In the genomic region with DNA sequence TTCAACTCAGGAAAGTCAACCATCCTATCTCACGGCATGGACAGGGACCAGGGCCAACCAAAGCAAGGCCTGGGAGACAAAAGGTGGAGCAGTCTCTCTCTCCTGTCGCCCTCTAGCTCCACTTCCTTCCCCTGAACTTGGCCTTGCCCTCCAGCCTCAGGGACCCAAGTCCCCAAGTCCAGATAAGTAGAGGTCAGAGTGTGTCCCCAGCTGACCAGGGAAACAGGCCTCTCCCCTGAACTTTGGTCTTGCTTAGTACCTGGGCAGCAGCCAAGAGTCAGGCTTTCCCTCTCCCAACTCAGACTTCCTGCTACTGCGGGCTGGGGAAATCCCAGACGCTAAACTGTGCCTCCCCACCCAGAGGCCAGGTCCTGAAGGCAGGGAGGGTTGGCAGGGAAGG, we compare ENCODE assay signal across 9 mouse cellular contexts. TPM values are rescaled to one million over a fixed set of nuclear protein-coding genes. Genes with fewer than 3 reads are reported as not detected.
DNase-seq lines count a peak whose midpoint lies in the region; ATAC-seq and TF ChIP-seq lines count a peak whose summit lies in the region.
"Had no signal": no experiment of that assay in that cellular context is flagged by ENCODE, and none has a peak within 500 bp of the region (broad histone marks: within the 10 kb centered on the region; RNA-seq: fewer than 3 reads in every experiment).

No protein-coding gene starts in this region.

- H3K9me3 ChIP-seq in intestine, embryonic 16.5 days (ENCODE audit: control insufficient read depth, low read length): no peaks in the 10 kb centered on the region
- no peaks in the 10 kb centered on the region for H3K9me3 ChIP-seq in hindbrain, postnatal 0 days (ENCODE audit: low read length)
- H3K9me3 ChIP-seq: lung, embryonic 15.5 days had no signal

- DNase-seq in adipocyte (ENCODE audit: low spot score): peak; percentile 94
- peak; percentile 76 to 79 for DNase-seq in lung, adult 18-20 months
- no peak for DNase-seq in hindbrain, postnatal 0 days (ENCODE audit: low spot score)
- DNase-seq in embryo, embryonic 10.5 days (ENCODE audit: low spot score): no peak
- DNase-seq in right cerebral cortex, postnatal 4 days: no peak
- DNase-seq in cerebellum, adult 11 months: no peak

- H3K27ac ChIP-seq in brown adipose tissue, adult 24 weeks (replicated peaks; ENCODE audit: low read depth, low read length): peak overlapping the region; percentile 97
- peak overlapping the region; percentile 66 for H3K27ac ChIP-seq in intestine, embryonic 16.5 days (ENCODE audit: low read length)
- H3K27ac ChIP-seq in hindbrain, postnatal 0 days: no peak overlapping the region
- H3K27ac ChIP-seq: lung, embryonic 15.5 days had no signal

- WGBS in intestine, embryonic 16.5 days: 28% methylated on average over 4 of the region's 4 CpGs
- WGBS in hindbrain, postnatal 0 days: 58% methylated on average over 4 of the region's 4 CpGs

- peak; percentile 73 for ATAC-seq in intestine, embryonic 16.5 days
- no peak for ATAC-seq in hindbrain, postnatal 0 days

- H3K4me1 ChIP-seq in brown adipose tissue, adult 24 weeks (ENCODE audit: control insufficient read depth, insufficient read depth, insufficient read length, low read length): peaks cover 5% of the 10 kb centered on the region; the same call in 1 of the 2 replicates
- H3K4me1 ChIP-seq in intestine, embryonic 16.5 days (ENCODE audit: control insufficient read depth, insufficient read depth, low read length): peaks cover 31% of the 10 kb centered on the region
- peaks cover 5% of the 10 kb centered on the region; the same call in 1 of the 2 replicates for H3K4me1 ChIP-seq in hindbrain, postnatal 0 days (ENCODE audit: insufficient read depth, low read length)

- H3K4me2 ChIP-seq in intestine, embryonic 16.5 days (ENCODE audit: low read depth, low read length): 0 out of 2 replicates have a peak overlapping the region, but pooled peaks have one; percentile 5
- no peak overlapping the region for H3K4me2 ChIP-seq in hindbrain, postnatal 0 days (ENCODE audit: low read depth, low read length)

- H3K27me3 ChIP-seq in intestine, embryonic 16.5 days (replicated peaks; ENCODE audit: control insufficient read depth, insufficient read depth, low read length): no peaks in the 10 kb centered on the region
- no peaks in the 10 kb centered on the region for H3K27me3 ChIP-seq in hindbrain, postnatal 0 days (ENCODE audit: insufficient read depth, low read length)
- H3K27me3 ChIP-seq: lung, embryonic 15.5 days had no signal

- TF ChIP-seq CTCF in hindbrain, postnatal 0 days (IDR thresholded peaks at IDR 0.05; ENCODE audit: low read depth): no peak

- no peaks in the 10 kb centered on the region for H3K36me3 ChIP-seq in intestine, embryonic 16.5 days (ENCODE audit: control insufficient read depth, insufficient read depth, low read length)
- H3K36me3 ChIP-seq in hindbrain, postnatal 0 days (ENCODE audit: insufficient read depth, low read length): no peaks in the 10 kb centered on the region
- H3K36me3 ChIP-seq: lung, embryonic 15.5 days had no signal

- peak overlapping the region; percentile 42 for H3K4me3 ChIP-seq in brown adipose tissue, adult 24 weeks (ENCODE audit: insufficient read depth, low read depth, low read length)
- H3K4me3 ChIP-seq in intestine, embryonic 16.5 days (ENCODE audit: low read length): no peak overlapping the region
- no peak overlapping the region for H3K4me3 ChIP-seq in hindbrain, postnatal 0 days (ENCODE audit: low read length)
- H3K4me3 ChIP-seq: lung, embryonic 15.5 days had no signal

- no peak overlapping the region for H3K9ac ChIP-seq in intestine, embryonic 16.5 days (ENCODE audit: low read depth, low read length)
- H3K9ac ChIP-seq in hindbrain, postnatal 0 days (replicated peaks; ENCODE audit: low read length): no peak overlapping the region
- H3K9ac ChIP-seq: lung, embryonic 15.5 days had no signal

RNA-seq across cellular contexts. Expression of gene Etv3, which starts 16.1 kb away (rescaled TPM):
- polyA plus RNA-seq in brown adipose tissue, adult 24 weeks (2012; ENCODE audit: insufficient read depth, insufficient read length, missing spikeins): 11.4 and 15.8 TPM in 2 replicates
- polyA plus RNA-seq in intestine, embryonic 16.5 days (2015; fragmentation: Nextera tagmentation; extraction: Ambion mirVana): 12.5 and 12.7 TPM in 2 replicates
- 9.5 and 13.2 TPM in 2 replicates for total RNA-seq in hindbrain, postnatal 0 days (2014; rRNA removed)
- 7.2 and 7.7 TPM in 2 replicates for polyA plus RNA-seq in hindbrain, postnatal 0 days (2015; fragmentation: Nextera tagmentation; extraction: Ambion mirVana)

Comparison
In these comparisons a context has a peak if more than half of its experiments do, and no peak if none do; other contexts are left out.
1. DNase-seq: peak in adipocyte (single experiment) and lung, adult 18-20 months (2 of 2); none in hindbrain, postnatal 0 days (single experiment), embryo, embryonic 10.5 days (single experiment), right cerebral cortex, postnatal 4 days (single experiment) and cerebellum, adult 11 months (single experiment).